In the genomic region with DNA sequence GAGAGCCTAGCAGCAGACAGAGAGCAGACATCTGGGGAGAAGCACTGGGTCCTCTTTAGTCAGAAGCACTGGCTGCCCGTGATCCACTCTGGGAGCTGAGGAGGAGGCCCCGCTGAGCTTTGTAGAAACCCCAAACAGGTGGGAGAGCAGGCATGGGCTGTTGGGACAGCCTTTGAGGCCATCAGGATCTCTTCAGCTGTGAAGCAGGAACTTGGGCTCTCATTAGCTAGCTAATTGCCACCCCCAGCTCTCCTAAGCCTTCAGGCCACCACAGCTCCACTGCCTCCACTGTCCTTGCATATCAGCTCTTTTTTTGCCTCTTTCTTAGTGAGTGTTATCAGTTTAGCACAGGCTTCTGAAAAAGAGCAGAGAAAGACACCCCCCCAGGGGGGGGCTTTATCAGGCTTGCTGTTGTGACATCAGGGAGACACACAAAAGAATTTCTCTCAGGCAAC, we compare ENCODE assay signal across 13 mouse cellular contexts. TPM values are rescaled to one million over a fixed set of nuclear protein-coding genes. Genes with fewer than 3 reads are reported as not detected.
A peak's percentile ranks its signal among the peaks of the same experiment; 100 is the strongest.
DNase-seq lines count a peak whose midpoint lies in the region; ATAC-seq and TF ChIP-seq lines count a peak whose summit lies in the region.
"Had no signal": no experiment of that assay in that cellular context is flagged by ENCODE, and none has a peak within 500 bp of the region (broad histone marks: within the 10 kb centered on the region; RNA-seq: fewer than 3 reads in every experiment).

No protein-coding gene starts in this region.

- no peaks in the 10 kb centered on the region for H3K9me3 ChIP-seq in lung, embryonic 14.5 days (ENCODE audit: low read depth, low read length)
- no peaks in the 10 kb centered on the region for H3K9me3 ChIP-seq in liver, postnatal 0 days (ENCODE audit: low read length)
- H3K9me3 ChIP-seq: hindbrain, embryonic 15.5 days had no signal

- ATAC-seq in lung, embryonic 14.5 days (ENCODE audit: insufficient read depth): no peak; the same call in 1 of the 2 replicates
- peak; percentile 88 for ATAC-seq in erythroid progenitor cell, adult 5-6 weeks (replicated peaks; ENCODE audit: low FRiP score, poor library complexity, severe bottlenecking)
- peak; percentile 88 for ATAC-seq in liver, postnatal 0 days

- TF ChIP-seq POLR2A in lung, adult 2 months (IDR thresholded peaks at IDR 0.05; ENCODE audit: borderline replicate concordance, extremely low read depth, low read depth, low read length): no peak

- no peaks in the 10 kb centered on the region for H3K4me1 ChIP-seq in lung, embryonic 14.5 days (ENCODE audit: insufficient read depth)
- H3K4me1 ChIP-seq in lung, adult 2 months (ENCODE audit: control insufficient read depth, insufficient read depth, low read length): no peaks in the 10 kb centered on the region
- H3K4me1 ChIP-seq in liver, postnatal 0 days (ENCODE audit: insufficient read depth): peaks cover 26% of the 10 kb centered on the region
- H3K4me1 ChIP-seq: hindbrain, embryonic 15.5 days had no signal

- intact Hi-C loops in left cerebral cortex, adult 2 months (cut with DNase I): no loop called here

- no peak overlapping the region for H3K4me2 ChIP-seq in lung, embryonic 14.5 days
- peak overlapping the region; percentile 58 for H3K4me2 ChIP-seq in liver, postnatal 0 days (ENCODE audit: low read depth, low read length)
- H3K4me2 ChIP-seq: hindbrain, embryonic 15.5 days had no signal

- no peak for TF ChIP-seq CTCF in lung, embryonic 14.5 days (IDR thresholded peaks at IDR 0.05; ENCODE audit: low read depth)
- TF ChIP-seq CTCF in lung, adult 2 months (IDR thresholded peaks at IDR 0.05; ENCODE audit: insufficient read depth, low read length): no peak
- no peak for TF ChIP-seq CTCF in liver, postnatal 0 days (IDR thresholded peaks at IDR 0.05; ENCODE audit: low read depth)
- no peak for TF ChIP-seq CTCF in left cerebral cortex, adult 2 months (IDR thresholded peaks at IDR 0.05)

- TF ChIP-seq EP300 in liver, postnatal 0 days (IDR thresholded peaks at IDR 0.05; ENCODE audit: low read depth): peak; percentile 94

- no peak for DNase-seq in lung, embryonic 14.5 days
- DNase-seq in lung, adult 2 months: no peak
- peak; percentile 46 for DNase-seq in c-Kit-negative CD71-positive TER-119-positive erythroid progenitor cells, embryonic 14.5 days (ENCODE audit: low read depth, low spot score)
- DNase-seq in liver, postnatal 0 days: peak; percentile 53
- no peak for DNase-seq in left cerebral cortex, adult 2 months (ENCODE audit: extremely low spot score in 1 of 2, low spot score in 2 of 2)
- DNase-seq in embryo, embryonic 11 days: no peak
- DNase-seq: cerebellum, adult 8-10 months had no signal

- H3K4me3 ChIP-seq in lung, embryonic 14.5 days (ENCODE audit: low read depth, low read length): no peak overlapping the region
- no peak overlapping the region for H3K4me3 ChIP-seq in lung, adult 2 months (replicated peaks; ENCODE audit: extremely low read depth, low read depth, low read length)
- peak overlapping the region; percentile 10 for H3K4me3 ChIP-seq in liver, postnatal 0 days (ENCODE audit: low read depth, low read length)
- no peak overlapping the region for H3K4me3 ChIP-seq in left cerebral cortex, adult 2 months
- H3K4me3 ChIP-seq: hindbrain, embryonic 15.5 days had no signal

- H3K36me3 ChIP-seq in lung, embryonic 14.5 days (ENCODE audit: insufficient read depth): no peaks in the 10 kb centered on the region
- H3K36me3 ChIP-seq in liver, postnatal 0 days (replicated peaks; ENCODE audit: insufficient read depth, low read length): no peaks in the 10 kb centered on the region
- H3K36me3 ChIP-seq: hindbrain, embryonic 15.5 days had no signal

- H3K27ac ChIP-seq in lung, embryonic 14.5 days (ENCODE audit: low read depth): 0 out of 2 replicates have a peak overlapping the region, but pooled peaks have one; percentile 12
- H3K27ac ChIP-seq in liver, postnatal 0 days (ENCODE audit: low read depth): peak overlapping the region; percentile 84
- H3K27ac ChIP-seq in left cerebral cortex, adult 2 months: no peak overlapping the region
- H3K27ac ChIP-seq: hindbrain, embryonic 15.5 days; macrophage had no signal

- 43% methylated on average over 2 of the region's 2 CpGs for WGBS in lung, embryonic 14.5 days
- 77% methylated on average over 2 of the region's 2 CpGs for WGBS in lung, adult 2 months
- 39% methylated on average over 2 of the region's 2 CpGs for WGBS in liver, postnatal 0 days (ENCODE audit: insufficient replicate concordance)

- H3K9ac ChIP-seq in lung, embryonic 14.5 days: peak overlapping the region; percentile 13; the same call in 1 of the 2 replicates
- H3K9ac ChIP-seq in liver, postnatal 0 days (replicated peaks): peak overlapping the region; percentile 65
- H3K9ac ChIP-seq: hindbrain, embryonic 15.5 days had no signal

- H3K27me3 ChIP-seq in lung, embryonic 14.5 days (ENCODE audit: insufficient read depth, low read length): no peaks in the 10 kb centered on the region
- no peaks in the 10 kb centered on the region for H3K27me3 ChIP-seq in liver, postnatal 0 days (ENCODE audit: insufficient read depth, low read length)
- H3K27me3 ChIP-seq: hindbrain, embryonic 15.5 days had no signal

RNA-seq across cellular contexts. Expression of a gene that starts 11.5 kb away (rescaled TPM):
- 803 and 809 TPM in 2 replicates for polyA plus RNA-seq in lung, embryonic 14.5 days (2014; fragmentation: Nextera tagmentation; extraction: Ambion mirVana)
- 100 and 154 TPM in 2 replicates for polyA plus RNA-seq in lung, adult 2 months (2012; rRNA removed)
- total RNA-seq in erythroid progenitor cell, adult 5-6 weeks (2015; ENCODE audit: low replicate concordance): 403 and 407 TPM in 2 replicates
- total RNA-seq in erythroid progenitor cell, adult 5-6 weeks (2017; ENCODE audit: low replicate concordance): 524 and 658 TPM in 2 replicates
- 264 and 270 TPM in 2 replicates for polyA plus RNA-seq in liver, postnatal 0 days (2015; fragmentation: Nextera tagmentation; extraction: Ambion mirVana)
- 100 to 1,000 TPM; 111 to 116 TPM for total RNA-seq in left cerebral cortex, adult 2 months (2021)

RNA-seq across cellular contexts. Expression of a gene that starts 26.8 kb away (rescaled TPM):
- 9.3 and 12.3 TPM in 2 replicates for polyA plus RNA-seq in lung, embryonic 14.5 days (2014; fragmentation: Nextera tagmentation; extraction: Ambion mirVana)
- 0.38 and 0.99 TPM in 2 replicates for polyA plus RNA-seq in lung, adult 2 months (2012; rRNA removed)
- total RNA-seq in erythroid progenitor cell, adult 5-6 weeks (2015; ENCODE audit: low replicate concordance): 1.4 TPM in 1 of 2 replicates, not detected in the other
- 1.0 and 1.1 TPM in 2 replicates for total RNA-seq in erythroid progenitor cell, adult 5-6 weeks (2017; ENCODE audit: low replicate concordance)
- polyA plus RNA-seq in liver, postnatal 0 days (2015; fragmentation: Nextera tagmentation; extraction: Ambion mirVana): 0.86 and 1.1 TPM in 2 replicates
- 10 to 100 TPM; 44.7 to 49.2 TPM for total RNA-seq in left cerebral cortex, adult 2 months (2021)

RNA-seq across cellular contexts. Expression of a gene that starts 47.7 kb away (rescaled TPM):
- polyA plus RNA-seq in lung, embryonic 14.5 days (2014; fragmentation: Nextera tagmentation; extraction: Ambion mirVana): 151 and 160 TPM in 2 replicates
- 27.7 and 30.6 TPM in 2 replicates for polyA plus RNA-seq in lung, adult 2 months (2012; rRNA removed)
- 9.4 and 13.4 TPM in 2 replicates for total RNA-seq in erythroid progenitor cell, adult 5-6 weeks (2015; ENCODE audit: low replicate concordance)
- 3.5 TPM in 1 of 2 replicates, not detected in the other for total RNA-seq in erythroid progenitor cell, adult 5-6 weeks (2017; ENCODE audit: low replicate concordance)
- 25.4 and 25.7 TPM in 2 replicates for polyA plus RNA-seq in liver, postnatal 0 days (2015; fragmentation: Nextera tagmentation; extraction: Ambion mirVana)
- 10 to 100 TPM; 53.6 to 60.3 TPM for total RNA-seq in left cerebral cortex, adult 2 months (2021)

RNA-seq across cellular contexts. Expression of a gene that starts 48.8 kb away (rescaled TPM):
- 3.6 and 3.9 TPM in 2 replicates for polyA plus RNA-seq in lung, embryonic 14.5 days (2014; fragmentation: Nextera tagmentation; extraction: Ambion mirVana)
- 0.41 and 0.61 TPM in 2 replicates for polyA plus RNA-seq in lung, adult 2 months (2012; rRNA removed)
- total RNA-seq in erythroid progenitor cell, adult 5-6 weeks (2015; ENCODE audit: low replicate concordance): not detected in 2 replicates
- total RNA-seq in erythroid progenitor cell, adult 5-6 weeks (2017; ENCODE audit: low replicate concordance): not detected in 2 replicates
- 0.20 TPM in 1 of 2 replicates, not detected in the other for polyA plus RNA-seq in liver, postnatal 0 days (2015; fragmentation: Nextera tagmentation; extraction: Ambion mirVana)
- total RNA-seq in left cerebral cortex, adult 2 months (2021): not detected
- total RNA-seq: gastrocnemius, postnatal 4 days; layer of hippocampus, adult 18-20 months; left cerebral cortex, postnatal 25 days had no signal
- polyA plus RNA-seq: macrophage had no signal

Comparison
In these comparisons a context has a peak if more than half of its experiments do, and no peak if none do; other contexts are left out.
1. DNase-seq: peak in c-Kit-negative CD71-positive TER-119-positive erythroid progenitor cells, embryonic 14.5 days (single experiment) and liver, postnatal 0 days (single experiment); none in lung, embryonic 14.5 days (single experiment), lung, adult 2 months (single experiment), left cerebral cortex, adult 2 months (0 of 2) and embryo, embryonic 11 days (single experiment).